Mouse (Mus musculus) intestine, embryonic 16.5 days (tissue): ENCODE measurements around the gene Sirt1. TPM values are rescaled to one million over a fixed set of nuclear protein-coding genes. Genes with fewer than 3 reads are reported as not detected.

Experiments
- ATAC-seq: fragments of 200-750 bp; cut with Nextera tagmentation; 2 replicates; pipeline ENCODE4 v1.8.0; 2017; ENCODE audit warnings: moderate TSS enrichment, moderate library complexity
- H3K27ac ChIP-seq: fragments of 300-500 bp; sonication (generic); 2 replicates; pipeline ENCODE4 v1.5.1; 2014; ENCODE audit warnings: mild to moderate bottlenecking, low read length
- H3K27me3 ChIP-seq: fragments of 300-500 bp; sonication (generic); replicated peaks from 2 replicates; pipeline ENCODE4 v1.6.1; 2014; ENCODE audit warnings: low read length, control low read depth, mixed read lengths; ENCODE audit not compliant: control insufficient read depth, insufficient read depth
- H3K36me3 ChIP-seq: fragments of 300-500 bp; sonication (generic); 2 replicates; pipeline ENCODE4 v1.6.1; 2014; ENCODE audit warnings: low read length, control low read depth; ENCODE audit not compliant: control insufficient read depth, insufficient read depth
- H3K4me1 ChIP-seq: fragments of 300-500 bp; sonication (generic); 2 replicates; pipeline ENCODE4 v1.6.1; 2014; ENCODE audit warnings: low read length, control low read depth, mixed read lengths; ENCODE audit not compliant: control insufficient read depth, insufficient read depth
- H3K4me2 ChIP-seq: fragments of 300-500 bp; sonication (generic); 2 replicates; pipeline ENCODE4 v1.6.1; 2014; ENCODE audit warnings: low read depth, low read length, control low read depth
- H3K4me3 ChIP-seq: fragments of 300-500 bp; sonication (generic); 2 replicates; pipeline ENCODE4 v1.5.1; 2014; ENCODE audit warnings: mild to moderate bottlenecking, low read length
- H3K9ac ChIP-seq: fragments of 300-500 bp; sonication (generic); 2 replicates; pipeline ENCODE4 v1.6.1; 2014; ENCODE audit warnings: low read depth, low read length
- H3K9me3 ChIP-seq: fragments of 300-500 bp; sonication (generic); 2 replicates; pipeline ENCODE4 v1.6.1; 2016; ENCODE audit warnings: low read length, control low read depth; ENCODE audit not compliant: control insufficient read depth
- WGBS: fragments of 180-500 bp; shearing (Covaris S2); extraction: QIAGEN DNeasy Blood & Tissue Kit; methylation state at CpG from one replicate; pipeline ENCODE4 v1.1.7; 2014; 5-methylcytosine and 5-hydroxymethylcytosine counted together
- polyA plus RNA-seq: library from polyadenylated mRNA; unstranded; fragments of >200 nt; fragmentation: Nextera tagmentation; extraction: Ambion mirVana; gene quantifications from 2 replicates; pipeline ENCODE4 v1.2.1, GENCODE M21; 2015

Sirt1 gene
- polyA plus RNA-seq = 2.2 and 3.3 TPM in 2 replicates

DNA sequence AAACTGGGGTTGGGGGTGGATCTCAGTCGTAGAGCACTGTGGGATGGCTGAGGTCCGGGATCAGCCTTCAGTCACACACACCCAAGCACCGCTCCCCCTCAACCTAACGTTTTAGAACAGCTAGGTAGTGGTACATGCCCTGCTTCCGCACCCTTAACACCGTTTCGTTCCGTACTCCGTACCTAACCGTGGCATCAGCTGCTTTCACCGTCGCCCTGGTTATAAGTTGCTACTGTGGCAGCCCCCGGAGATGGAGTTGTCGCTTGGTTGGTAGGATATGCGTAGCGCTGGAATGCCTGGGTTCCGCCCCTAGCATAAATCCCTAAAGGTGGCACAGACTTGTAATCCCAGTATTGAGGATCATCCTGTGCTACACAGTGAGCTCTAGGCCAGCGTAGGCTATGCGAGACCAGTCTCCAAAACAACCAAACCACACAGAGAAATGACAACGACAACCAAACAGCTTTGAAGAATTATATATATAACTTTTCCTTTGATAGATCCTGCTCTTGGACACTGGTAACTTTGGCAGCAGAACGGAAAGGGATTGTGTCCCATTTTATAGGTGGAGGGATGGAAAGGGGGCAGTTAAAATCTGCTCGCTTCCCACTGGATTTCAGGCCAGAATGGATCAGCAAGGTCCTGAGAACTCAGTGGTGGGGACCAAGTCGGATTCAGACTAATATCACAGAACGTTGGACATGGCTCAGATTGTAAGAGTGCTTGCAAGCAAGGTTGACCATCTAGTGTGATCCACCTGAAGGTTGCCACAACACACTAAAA is at the start of gene Sirt1:
Gene Sirt1, minus strand, starts transcription at position 207 of the 783 bp plus-strand sequence.
- WGBS = 8% methylated on average over 24 of the region's 24 CpGs
- H3K4me2 ChIP-seq = peak within 1 kb of the TSS; percentile 75
- H3K4me3 ChIP-seq = peak within 1 kb of the TSS; percentile 59
- H3K27ac ChIP-seq = no peak within 1 kb of the TSS
- H3K9ac ChIP-seq = peak within 1 kb of the TSS; percentile 76
- no peaks in the 10 kb centered on the region for H3K36me3 ChIP-seq
- 0 out of 2 replicates have a peak, but pooled peaks cover 5% of the 10 kb centered on the region for H3K4me1 ChIP-seq
- H3K27me3 ChIP-seq = no peaks in the 10 kb centered on the region
- ATAC-seq = peak; percentile 11
- H3K9me3 ChIP-seq = no peaks in the 10 kb centered on the region

DNA sequence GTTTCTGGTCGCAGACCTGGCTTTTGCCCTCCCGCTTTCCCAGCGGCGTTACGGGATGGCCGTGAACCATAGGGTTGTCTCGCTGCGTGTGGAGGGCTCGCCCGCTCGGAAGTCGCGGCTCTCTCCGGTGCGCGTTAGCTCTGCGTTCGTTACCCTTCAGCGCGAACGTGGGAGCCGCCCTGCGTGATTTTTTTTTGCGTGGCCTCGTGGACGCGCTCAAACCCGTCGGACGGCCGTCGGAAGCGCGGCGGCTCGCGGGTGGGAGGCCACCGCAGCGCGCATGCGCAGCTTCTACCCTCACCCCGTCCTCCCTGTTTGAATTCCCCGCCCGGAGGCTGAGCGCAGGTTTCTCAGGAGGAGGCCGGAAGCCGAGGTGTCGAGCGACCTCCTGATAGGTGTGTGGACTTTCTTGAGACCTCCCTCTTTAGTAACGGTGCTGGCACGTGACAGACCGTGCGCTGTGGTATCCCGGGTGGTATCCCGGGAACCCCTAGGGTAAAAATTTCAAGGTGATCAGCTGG is 48.3 kb upstream of the Sirt1 start, which contains the start of gene Ctnna3:
Gene Ctnna3, plus strand, starts transcription at position 314 of the 521 bp plus-strand sequence.
- Histone ChIP-seq H3K36me3 (no peaks in the 10 kb centered on the region), H3K4me2 (peak within 1 kb of the TSS; percentile 77), H3K27me3 (no peaks in the 10 kb centered on the region), H3K4me3 (peak within 1 kb of the TSS; percentile 84), H3K4me1 (no peaks in the 10 kb centered on the region), H3K9me3 (no peaks in the 10 kb centered on the region), H3K27ac (peak within 1 kb of the TSS; percentile 68), H3K9ac (peak within 1 kb of the TSS; percentile 79)
- under 1% methylated on average over 55 of the region's 55 CpGs for WGBS
- peak; percentile 97 for ATAC-seq

GRCm38 (mm10) chr10:63429380-63429779 is 47.9 kb upstream of the Sirt1 start:
- H3K9ac ChIP-seq = peak overlapping the region; percentile 79
- peak; percentile 92 for ATAC-seq

GRCm38 (mm10) chr10:63429023-63429340 is 47.5 kb upstream of the Sirt1 start:
- no peak; the same call in 1 of the 2 replicates for ATAC-seq
- Histone ChIP-seq H3K4me2 (peak overlapping the region; percentile 77), H3K9ac (peak overlapping the region; percentile 69), H3K4me1 (no peaks in the 10 kb centered on the region), H3K4me3 (peak overlapping the region; percentile 84), H3K9me3 (no peaks in the 10 kb centered on the region), H3K27me3 (no peaks in the 10 kb centered on the region), H3K36me3 (no peaks in the 10 kb centered on the region), H3K27ac (peak overlapping the region; percentile 66)
- 2% methylated on average over 11 of the region's 11 CpGs for WGBS

More at GRCm38 (mm10) chr10:63429380-63429779, 47.9 kb upstream of the Sirt1 start:
- no peaks in the 10 kb centered on the region for H3K9me3 ChIP-seq
- H3K27ac ChIP-seq = peak overlapping the region; percentile 68
- peak overlapping the region; percentile 84 for H3K4me3 ChIP-seq
- H3K4me2 ChIP-seq = peak overlapping the region; percentile 77
- H3K27me3 ChIP-seq = no peaks in the 10 kb centered on the region
- H3K36me3 ChIP-seq = no peaks in the 10 kb centered on the region
- WGBS = 0% methylated on average over 34 of the region's 34 CpGs
- H3K4me1 ChIP-seq = no peaks in the 10 kb centered on the region

GRCm38 (mm10) chr10:63428243-63429022 is 46.9 kb upstream of the Sirt1 start:
- 18% methylated on average over 19 of the region's 19 CpGs for WGBS
- peak overlapping the region; percentile 69 for H3K9ac ChIP-seq
- peak overlapping the region; percentile 77 for H3K4me2 ChIP-seq
- H3K4me3 ChIP-seq = peak overlapping the region; percentile 84
- no peaks in the 10 kb centered on the region for H3K27me3 ChIP-seq
- no peaks in the 10 kb centered on the region for H3K9me3 ChIP-seq
- no peaks in the 10 kb centered on the region for H3K36me3 ChIP-seq
- H3K27ac ChIP-seq = peak overlapping the region; percentile 66
- 0 out of 2 replicates have a peak, but pooled peaks have one; percentile 1 for ATAC-seq
- H3K4me1 ChIP-seq = no peaks in the 10 kb centered on the region

- WGBS = 80% methylated on average over 8 of the region's 8 CpGs
- no peaks in the 10 kb centered on the region for H3K27me3 ChIP-seq
- no peak overlapping the region for H3K9ac ChIP-seq
- no peak overlapping the region for H3K4me3 ChIP-seq
- no peaks in the 10 kb centered on the region for H3K36me3 ChIP-seq
- no peaks in the 10 kb centered on the region for H3K9me3 ChIP-seq
- H3K27ac ChIP-seq = no peak overlapping the region
- no peak for ATAC-seq
- H3K4me1 ChIP-seq = no peaks in the 10 kb centered on the region
- no peak overlapping the region for H3K4me2 ChIP-seq
Measured at GRCm38 (mm10) chr10:63427146-63427545, 45.6 kb upstream of the Sirt1 start.

DNA sequence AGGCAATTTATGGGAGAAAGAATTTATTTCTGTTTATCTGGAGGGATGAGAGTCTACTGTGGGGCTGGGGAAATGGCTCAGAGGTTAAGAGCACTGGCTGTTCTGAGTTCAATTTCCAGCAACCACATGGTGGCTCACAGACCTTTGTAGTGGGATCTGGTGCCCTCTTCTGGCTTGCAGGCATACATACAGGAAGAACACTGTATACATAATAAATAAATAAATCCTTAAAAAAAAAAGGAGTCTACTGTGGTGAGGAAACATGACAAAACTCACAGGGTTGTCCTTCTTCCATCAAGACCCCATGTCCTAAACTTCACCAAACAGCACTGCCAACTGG is 42.9 kb upstream of the Sirt1 start:
- Histone ChIP-seq H3K4me1 (no peaks in the 10 kb centered on the region), H3K27ac (no peak overlapping the region), H3K9ac (no peak overlapping the region), H3K27me3 (no peaks in the 10 kb centered on the region), H3K4me2 (no peak overlapping the region), H3K9me3 (no peaks in the 10 kb centered on the region), H3K4me3 (no peak overlapping the region), H3K36me3 (no peaks in the 10 kb centered on the region)
- no peak for ATAC-seq

DNA sequence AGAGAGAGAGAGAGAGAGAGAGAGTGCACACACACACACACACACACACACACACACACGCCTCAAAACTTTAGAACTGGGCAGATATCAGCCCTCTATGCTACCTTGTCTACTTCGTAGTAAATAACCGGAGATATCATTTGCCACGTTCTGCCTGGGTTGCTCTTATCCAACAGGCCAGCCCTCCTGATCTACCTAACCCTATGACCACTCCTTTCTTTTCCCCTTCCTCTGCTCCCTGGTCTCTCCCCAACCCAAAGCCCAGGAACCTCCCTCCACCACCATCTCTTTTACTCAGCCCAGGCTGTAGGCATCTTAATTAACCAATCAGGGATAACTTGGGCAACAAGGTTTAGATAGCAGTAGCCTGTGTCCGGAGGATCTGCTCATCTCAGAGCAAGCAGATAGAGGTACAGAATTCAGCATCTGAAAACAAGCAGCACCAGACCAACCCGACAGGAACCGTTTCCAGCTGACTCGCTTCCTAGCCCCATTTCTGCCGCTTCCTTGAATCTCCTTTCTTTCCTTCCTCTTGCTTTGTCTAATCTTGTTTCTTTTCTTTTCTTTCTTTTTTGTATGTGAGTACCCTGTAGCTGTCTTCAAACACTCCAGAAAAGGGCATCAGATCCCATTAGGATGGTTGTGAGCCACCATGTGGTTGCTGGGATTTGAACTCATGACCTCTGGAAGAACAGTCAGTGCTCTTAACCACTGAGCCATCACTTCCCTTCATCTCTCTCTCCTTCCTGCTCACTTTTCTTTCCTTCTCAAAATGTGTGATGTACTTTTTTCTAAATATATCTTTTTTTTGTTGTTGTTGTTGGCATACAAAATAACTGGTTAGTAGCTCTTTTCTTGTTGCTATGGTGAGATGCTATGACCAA is 42.3 kb upstream of the Sirt1 start:
- Histone ChIP-seq H3K4me1 (no peaks in the 10 kb centered on the region), H3K27me3 (no peaks in the 10 kb centered on the region), H3K4me2 (no peak overlapping the region), H3K9ac (no peak overlapping the region), H3K27ac (no peak overlapping the region), H3K36me3 (no peaks in the 10 kb centered on the region), H3K4me3 (no peak overlapping the region), H3K9me3 (no peaks in the 10 kb centered on the region)
- 88% methylated on average over 9 of the region's 9 CpGs for WGBS
- ATAC-seq = no peak

- no peaks in the 10 kb centered on the region for H3K36me3 ChIP-seq
- no peak overlapping the region for H3K4me2 ChIP-seq
- 81% methylated on average over 5 of the region's 5 CpGs for WGBS
- no peaks in the 10 kb centered on the region for H3K27me3 ChIP-seq
- no peaks in the 10 kb centered on the region for H3K9me3 ChIP-seq
- no peaks in the 10 kb centered on the region for H3K4me1 ChIP-seq
- no peak overlapping the region for H3K27ac ChIP-seq
- no peak overlapping the region for H3K4me3 ChIP-seq
- H3K9ac ChIP-seq = no peak overlapping the region
- no peak for ATAC-seq
Measured at GRCm38 (mm10) chr10:63422736-63422992, 41.2 kb upstream of the Sirt1 start.
